Mouse (Mus musculus): ENCODE results near the gene Hsd17b14.
"Not testable (repeated sequence)": the region's sequence is repeated elsewhere in the genome, so short reads cannot be mapped to it uniquely, and the experiment has no call there.

The Hsd17b14 gene

DNA sequence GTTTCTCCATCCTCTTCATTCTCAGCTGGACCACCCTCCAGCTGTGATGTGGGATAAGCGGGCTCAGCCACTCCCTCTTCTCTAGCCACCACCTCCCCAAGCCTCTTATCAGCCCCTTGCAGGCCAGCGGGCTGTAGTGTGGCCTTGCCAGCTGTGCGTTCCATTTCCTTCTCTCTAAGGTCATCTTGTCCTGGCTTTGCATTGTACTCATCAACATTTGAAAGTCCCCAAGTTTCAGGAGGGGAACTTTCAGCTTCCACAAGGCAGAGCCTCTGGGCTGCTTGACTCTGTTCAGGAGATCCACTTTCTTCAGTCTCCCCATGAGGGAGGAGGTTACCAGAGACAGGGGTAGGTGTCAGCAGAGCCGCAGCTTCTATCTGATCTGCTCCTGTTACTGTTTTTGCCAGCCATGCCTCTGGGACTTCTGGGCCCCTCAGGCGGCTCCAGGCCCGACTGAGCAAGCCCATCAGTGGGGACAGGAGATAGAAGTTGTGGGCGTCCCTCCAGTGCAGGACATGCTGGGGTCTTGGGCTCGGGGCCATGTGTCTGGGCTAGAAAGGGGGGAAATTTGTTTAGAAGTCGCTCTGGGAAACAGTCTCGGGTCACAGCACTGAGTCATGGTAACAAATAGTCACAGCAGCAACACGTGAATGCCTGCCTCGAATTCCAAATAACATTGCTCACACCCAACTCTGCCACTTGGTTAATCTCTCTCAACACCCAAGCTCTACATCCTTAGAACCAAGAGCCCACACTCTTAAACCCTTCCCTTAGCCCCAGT lies 29.7 kb upstream of the Hsd17b14 start:
- no peak for TF ChIP-seq NANOG (IDR thresholded peaks at IDR 0.05; ENCODE audit: borderline replicate concordance, low read length)
- no peak for TF ChIP-seq CTCF (conservative IDR thresholded peaks at IDR 0.05; ENCODE audit: low read length)
- no peak for TF ChIP-seq POU5F1 (IDR thresholded peaks at IDR 0.05; ENCODE audit: borderline replicate concordance, low read length)
- H3K9me3 ChIP-seq (ENCODE audit: low read length): no peaks in the 10 kb centered on the region
- peak overlapping the region; percentile 96 for H3K4me3 ChIP-seq (replicated peaks; ENCODE audit: low read length)
- H3K4me1 ChIP-seq (replicated peaks; ENCODE audit: low read depth, low read length): peaks cover 70% of the 10 kb centered on the region
- no peaks in the 10 kb centered on the region for H3K27me3 ChIP-seq (ENCODE audit: insufficient read depth, low read length)
- H3K36me3 ChIP-seq (ENCODE audit: insufficient read depth, low read length): peaks cover 29% of the 10 kb centered on the region

DNA sequence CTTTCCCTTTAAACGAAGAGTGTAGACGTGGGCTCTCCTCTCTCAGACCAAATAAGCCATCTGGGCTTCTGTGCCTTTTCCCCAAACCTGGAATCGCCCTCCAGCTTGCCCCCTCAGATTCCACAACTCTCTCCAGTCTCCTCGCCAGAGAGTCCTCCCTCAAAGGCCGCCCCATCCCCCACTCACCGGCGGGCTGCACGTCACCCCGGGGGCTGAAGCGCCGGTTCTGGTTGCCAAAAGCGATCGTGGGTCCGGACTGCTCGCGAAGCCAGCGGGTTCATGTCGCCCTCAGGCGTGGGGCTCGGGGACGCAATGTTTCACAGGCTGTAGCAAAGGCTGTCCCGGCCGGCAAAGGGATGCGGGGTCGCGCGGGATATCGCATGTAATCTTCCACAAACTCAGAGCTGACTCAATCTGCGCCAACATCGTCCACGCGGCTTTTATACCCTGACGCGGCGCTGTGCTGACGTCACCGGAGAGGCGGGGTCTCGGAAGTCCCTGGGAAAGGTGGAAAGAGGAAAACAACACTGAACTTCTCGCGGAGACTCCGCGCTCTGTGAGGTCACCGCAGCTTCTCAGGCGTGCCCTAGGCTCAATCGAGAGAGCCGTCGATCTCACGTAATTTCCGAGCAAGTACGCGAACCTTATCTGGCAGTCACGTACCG lies 28.8 kb upstream of the Hsd17b14 start, which contains the start of the genes Ppp1r15a and Plekha4:
Gene Ppp1r15a (minus strand): TSS at position 460 of the 665 bp plus-strand sequence.
Gene Plekha4 (plus strand): TSS at position 522 of the 665 bp plus-strand sequence.
- Histone ChIP-seq H3K4me3 (replicated peaks; ENCODE audit: low read length) (peak within 1 kb of the TSS; percentile 96), H3K4me1 (replicated peaks; ENCODE audit: low read depth, low read length) (peaks cover 74% of the 10 kb centered on the region), H3K36me3 (ENCODE audit: insufficient read depth, low read length) (peaks cover 29% of the 10 kb centered on the region), H3K27me3 (ENCODE audit: insufficient read depth, low read length) (no peaks in the 10 kb centered on the region), H3K9me3 (ENCODE audit: low read length) (no peaks in the 10 kb centered on the region)
- TF ChIP-seq POU5F1 (IDR thresholded peaks at IDR 0.05; ENCODE audit: borderline replicate concordance, low read length) (no peak), NANOG (IDR thresholded peaks at IDR 0.05; ENCODE audit: borderline replicate concordance, low read length) (no peak), CTCF (conservative IDR thresholded peaks at IDR 0.05; ENCODE audit: low read length) (no peak)

DNA sequence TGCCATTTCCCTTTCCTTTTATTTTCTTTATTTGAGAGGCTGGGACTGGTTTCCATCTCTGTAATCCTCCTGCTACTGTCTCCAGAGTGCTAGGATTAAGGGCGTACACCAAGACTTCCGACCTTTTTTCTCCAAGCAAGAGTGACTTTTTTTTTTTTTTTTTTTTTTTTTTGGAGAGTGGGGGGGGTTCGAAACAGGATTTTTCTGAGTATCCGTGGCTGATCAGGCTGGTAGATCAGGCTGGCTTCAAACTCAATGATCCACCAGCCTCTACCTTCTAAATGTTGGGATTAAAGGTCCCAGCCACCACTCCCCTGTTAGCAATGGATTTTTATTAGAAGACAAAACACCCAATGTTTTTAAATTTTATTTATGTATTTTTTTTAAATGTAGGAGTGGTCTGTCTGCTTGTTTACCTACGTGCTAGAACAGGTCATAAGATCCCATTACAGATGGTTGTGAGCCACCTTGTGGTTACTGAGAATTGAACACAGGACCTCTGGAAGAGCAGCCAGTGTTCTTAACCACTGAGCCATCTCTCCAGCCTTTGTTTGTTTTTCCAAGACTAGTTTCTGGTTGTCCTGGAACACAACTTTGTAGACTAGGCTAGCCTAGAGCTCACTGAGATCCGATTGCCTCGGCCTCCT lies 28.1 kb upstream of the Hsd17b14 start:
- H3K9me3 ChIP-seq (ENCODE audit: low read length): no peaks in the 10 kb centered on the region
- H3K4me3 ChIP-seq (replicated peaks; ENCODE audit: low read length): peak overlapping the region; percentile 96
- H3K4me1 ChIP-seq (replicated peaks; ENCODE audit: low read depth, low read length): peaks cover 77% of the 10 kb centered on the region
- H3K27me3 ChIP-seq (ENCODE audit: insufficient read depth, low read length): no peaks in the 10 kb centered on the region
- H3K36me3 ChIP-seq (ENCODE audit: insufficient read depth, low read length): peaks cover 29% of the 10 kb centered on the region
- TF ChIP-seq POU5F1 (IDR thresholded peaks at IDR 0.05; ENCODE audit: borderline replicate concordance, low read length) (no peak), NANOG (IDR thresholded peaks at IDR 0.05; ENCODE audit: borderline replicate concordance, low read length) (no peak), CTCF (conservative IDR thresholded peaks at IDR 0.05; ENCODE audit: low read length) (no peak)

DNA sequence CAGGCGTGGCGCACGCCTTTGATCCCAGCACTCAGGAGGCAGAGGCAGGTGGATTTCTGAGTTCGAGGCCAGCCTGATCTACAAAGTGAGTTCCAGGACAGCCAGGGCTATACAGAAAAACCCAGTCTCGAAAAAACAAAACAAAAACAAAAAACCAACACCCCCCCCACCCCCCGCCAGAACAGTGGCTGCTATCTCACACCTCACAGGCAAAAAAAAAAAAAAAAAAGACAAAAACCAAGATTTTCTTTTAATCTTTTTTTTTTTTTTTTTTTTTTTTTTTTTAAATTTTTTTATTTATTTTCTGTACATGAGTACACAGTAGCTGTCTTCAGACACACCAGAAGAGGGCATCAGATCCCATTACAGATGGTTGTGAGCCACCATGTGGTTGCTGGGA lies 27.5 kb upstream of the Hsd17b14 start:
- Histone ChIP-seq H3K36me3 (ENCODE audit: insufficient read depth, low read length) (peaks cover 29% of the 10 kb centered on the region), H3K4me1 (replicated peaks; ENCODE audit: low read depth, low read length) (peaks cover 80% of the 10 kb centered on the region)
- not testable (repeated sequence) for H3K27me3 ChIP-seq (ENCODE audit: insufficient read depth, low read length); H3K9me3 ChIP-seq (ENCODE audit: low read length); H3K4me3 ChIP-seq (replicated peaks; ENCODE audit: low read length)

DNA sequence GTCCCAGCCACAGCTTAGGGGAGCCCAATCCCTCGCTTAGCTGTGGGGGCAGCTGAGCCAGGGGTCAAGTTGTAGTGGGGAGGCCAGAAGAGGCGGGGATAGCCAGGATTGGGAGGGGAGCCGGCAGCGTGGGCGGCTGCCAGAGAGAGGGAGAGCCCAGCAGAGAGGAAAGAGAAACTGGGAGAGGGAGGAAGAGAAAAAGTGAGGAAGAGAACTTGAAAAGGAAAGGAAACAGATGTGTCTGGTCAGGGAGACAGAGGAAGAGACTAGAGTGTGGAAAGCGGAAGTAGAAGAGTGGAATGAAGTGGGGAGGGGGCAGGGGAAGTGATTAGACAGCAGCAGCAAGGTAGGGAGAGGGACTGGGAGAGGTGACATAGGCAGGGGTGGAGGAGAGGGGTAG lies 25.2 kb upstream of the Hsd17b14 start:
- H3K4me3 ChIP-seq (replicated peaks; ENCODE audit: low read length): peak overlapping the region; percentile 35; the same call in 1 of the 2 replicates
- no peaks in the 10 kb centered on the region for H3K9me3 ChIP-seq (ENCODE audit: low read length)
- TF ChIP-seq NANOG (IDR thresholded peaks at IDR 0.05; ENCODE audit: borderline replicate concordance, low read length) (no peak), CTCF (conservative IDR thresholded peaks at IDR 0.05; ENCODE audit: low read length) (no peak), POU5F1 (IDR thresholded peaks at IDR 0.05; ENCODE audit: borderline replicate concordance, low read length) (no peak)
- peaks cover 67% of the 10 kb centered on the region for H3K4me1 ChIP-seq (replicated peaks; ENCODE audit: low read depth, low read length)
- no peaks in the 10 kb centered on the region for H3K27me3 ChIP-seq (ENCODE audit: insufficient read depth, low read length)
- peaks cover 8% of the 10 kb centered on the region for H3K36me3 ChIP-seq (ENCODE audit: insufficient read depth, low read length)

DNA sequence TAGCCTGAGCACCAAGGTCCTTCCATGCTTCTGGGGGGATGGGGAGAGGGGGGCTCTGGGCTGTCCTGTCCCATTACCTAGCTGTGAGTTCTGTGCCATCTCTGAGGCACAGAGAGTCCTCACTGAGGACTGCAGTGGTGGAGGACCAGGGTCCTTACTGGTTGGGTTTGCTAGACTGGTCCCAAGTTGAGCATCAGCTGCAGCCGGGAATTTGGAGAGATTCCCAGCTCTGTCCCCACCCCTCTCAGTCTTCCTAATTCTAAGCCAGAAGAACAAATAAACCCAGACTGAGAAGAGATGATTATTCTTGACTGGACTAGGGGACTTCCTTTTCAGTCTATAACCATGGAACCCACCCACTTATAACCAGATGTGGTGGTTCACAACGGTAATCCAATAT lies 24.1 kb upstream of the Hsd17b14 start:
- TF ChIP-seq CTCF (conservative IDR thresholded peaks at IDR 0.05; ENCODE audit: low read length): no peak
- no peak for TF ChIP-seq NANOG (IDR thresholded peaks at IDR 0.05; ENCODE audit: borderline replicate concordance, low read length)
- TF ChIP-seq POU5F1 (IDR thresholded peaks at IDR 0.05; ENCODE audit: borderline replicate concordance, low read length): no peak
- Histone ChIP-seq H3K27me3 (ENCODE audit: insufficient read depth, low read length) (no peaks in the 10 kb centered on the region), H3K9me3 (ENCODE audit: low read length) (no peaks in the 10 kb centered on the region), H3K4me1 (replicated peaks; ENCODE audit: low read depth, low read length) (peaks cover 65% of the 10 kb centered on the region), H3K36me3 (ENCODE audit: insufficient read depth, low read length) (no peaks in the 10 kb centered on the region), H3K4me3 (replicated peaks; ENCODE audit: low read length) (no peak overlapping the region)

DNA sequence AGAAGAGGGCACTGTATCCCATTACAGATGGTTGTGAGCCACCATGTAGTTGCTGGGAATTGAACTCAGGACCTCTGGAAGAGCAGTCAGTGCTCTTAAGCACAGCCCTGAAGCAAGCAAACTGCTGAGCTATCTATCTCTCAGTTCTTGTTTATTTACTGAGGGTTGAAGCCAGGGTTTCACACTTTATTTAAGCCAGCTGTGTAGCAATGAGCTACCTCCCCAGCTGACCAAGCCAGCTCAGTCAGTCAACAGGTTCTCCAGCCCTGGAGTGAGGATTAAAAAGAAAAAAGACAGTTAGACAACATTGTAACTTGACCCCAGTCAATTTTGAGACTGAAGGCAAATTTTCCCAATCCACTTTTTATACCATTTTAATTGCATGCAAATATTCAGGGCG lies 19.0 kb upstream of the Hsd17b14 start:
- Histone ChIP-seq H3K4me3 (replicated peaks; ENCODE audit: low read length) (no peak overlapping the region), H3K27me3 (ENCODE audit: insufficient read depth, low read length) (no peaks in the 10 kb centered on the region), H3K36me3 (ENCODE audit: insufficient read depth, low read length) (no peaks in the 10 kb centered on the region), H3K4me1 (replicated peaks; ENCODE audit: low read depth, low read length) (peaks cover 53% of the 10 kb centered on the region), H3K9me3 (ENCODE audit: low read length) (no peaks in the 10 kb centered on the region)
- TF ChIP-seq CTCF (conservative IDR thresholded peaks at IDR 0.05; ENCODE audit: low read length): no peak

DNA sequence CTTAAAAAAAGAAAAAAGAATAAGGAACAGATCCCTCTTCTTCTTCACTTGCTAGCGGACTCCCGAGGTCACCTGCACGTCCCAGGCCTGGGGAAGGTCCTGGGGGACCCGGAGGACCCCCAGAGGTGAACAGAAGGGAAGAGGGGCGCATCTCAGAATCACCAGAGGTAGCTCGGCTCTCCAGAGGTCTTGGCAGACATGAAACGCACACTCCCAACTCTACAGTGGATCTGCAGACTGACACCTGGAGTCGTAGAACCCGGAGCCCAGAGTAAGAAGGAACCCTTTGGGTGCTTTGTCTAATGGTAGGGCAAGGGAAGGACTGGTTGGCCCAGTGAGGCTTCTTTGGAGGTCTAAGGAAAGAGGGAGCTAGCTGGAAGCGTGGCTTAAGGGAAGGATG lies 17.1 kb upstream of the Hsd17b14 start:
- H3K36me3 ChIP-seq (ENCODE audit: insufficient read depth, low read length): no peaks in the 10 kb centered on the region

More for the DNA sequence above, 17.1 kb upstream of the Hsd17b14 start:
- Histone ChIP-seq H3K4me3 (replicated peaks; ENCODE audit: low read length) (peak overlapping the region; percentile 82), H3K9me3 (ENCODE audit: low read length) (no peaks in the 10 kb centered on the region), H3K27me3 (ENCODE audit: insufficient read depth, low read length) (no peaks in the 10 kb centered on the region), H3K4me1 (replicated peaks; ENCODE audit: low read depth, low read length) (peaks cover 42% of the 10 kb centered on the region)
- TF ChIP-seq CTCF (conservative IDR thresholded peaks at IDR 0.05; ENCODE audit: low read length): no peak
- TF ChIP-seq POU5F1 (IDR thresholded peaks at IDR 0.05; ENCODE audit: borderline replicate concordance, low read length): no peak
- no peak for TF ChIP-seq NANOG (IDR thresholded peaks at IDR 0.05; ENCODE audit: borderline replicate concordance, low read length)
